Mouse (Mus musculus): ENCODE measurements around the gene Prpsap1. TPM values are rescaled to one million over a fixed set of nuclear protein-coding genes. Genes with fewer than 3 reads are reported as not detected.

Gene Prpsap1
- polyA plus RNA-seq, 1 experiment from 2014 or later, result 183 TPM

DNA sequence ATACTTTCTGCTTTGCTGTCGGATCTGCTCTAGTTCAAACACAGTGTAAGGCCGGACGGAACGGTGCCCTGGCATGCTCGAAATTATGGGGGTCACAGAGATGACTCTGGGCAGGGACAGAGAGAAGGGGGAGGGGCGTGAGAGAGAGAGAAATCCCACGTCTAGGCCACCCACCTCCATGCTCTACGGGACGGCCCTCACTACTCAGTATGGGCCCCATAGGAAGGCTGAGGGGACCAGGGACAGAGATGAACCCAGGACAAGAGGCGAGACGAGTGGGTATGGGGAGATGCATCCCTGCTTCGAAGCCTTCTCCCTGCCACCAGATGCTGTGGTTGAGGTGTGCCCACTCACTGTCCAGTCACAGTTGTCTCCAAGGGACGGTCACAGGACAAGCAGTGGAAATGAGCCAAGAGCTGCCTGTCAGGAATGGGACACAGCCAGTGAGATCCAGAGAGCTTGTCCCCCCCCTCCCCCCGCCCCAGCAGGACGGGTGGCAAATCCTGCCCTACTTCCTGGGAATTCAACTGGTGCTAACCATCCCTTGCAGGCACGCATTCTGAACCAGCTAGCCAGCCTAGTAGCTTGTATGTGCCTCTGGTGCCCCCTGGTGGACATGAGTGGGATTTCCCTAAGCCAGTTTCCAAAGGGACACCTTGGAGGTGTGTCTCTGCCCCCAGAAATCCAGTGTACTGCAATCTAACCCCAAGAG, 48.2 kb downstream of the Prpsap1 start:
- peak; percentile 99 for DNase-seq (ENCODE audit: low spot score, missing footprints)
- Histone ChIP-seq H3K4me2 (no peak overlapping the region), H3K9me3 (ENCODE audit: control insufficient read depth, low read length) (no peaks in the 10 kb centered on the region; the same call in 1 of the 2 replicates), H3K27ac (ENCODE audit: low read depth, low read length) (no peak overlapping the region), H3K4me1 (ENCODE audit: control insufficient read depth, insufficient read depth, low read length) (no peaks in the 10 kb centered on the region), H3K4me3 (ENCODE audit: low read depth, low read length) (no peak overlapping the region), H3K27me3 (ENCODE audit: control insufficient read depth, insufficient read depth, low read length) (peaks cover 5% of the 10 kb centered on the region; the same call in 1 of the 2 replicates), H3K36me3 (ENCODE audit: control insufficient read depth, insufficient read depth, low read length) (no peaks in the 10 kb centered on the region), H3K9ac (ENCODE audit: low read length) (no peak overlapping the region)
- ATAC-seq (ENCODE audit: low FRiP score), result peak; percentile 68; the same call in 1 of the 2 replicates
- 31% methylated on average over 16 of the region's 16 CpGs for WGBS

DNA sequence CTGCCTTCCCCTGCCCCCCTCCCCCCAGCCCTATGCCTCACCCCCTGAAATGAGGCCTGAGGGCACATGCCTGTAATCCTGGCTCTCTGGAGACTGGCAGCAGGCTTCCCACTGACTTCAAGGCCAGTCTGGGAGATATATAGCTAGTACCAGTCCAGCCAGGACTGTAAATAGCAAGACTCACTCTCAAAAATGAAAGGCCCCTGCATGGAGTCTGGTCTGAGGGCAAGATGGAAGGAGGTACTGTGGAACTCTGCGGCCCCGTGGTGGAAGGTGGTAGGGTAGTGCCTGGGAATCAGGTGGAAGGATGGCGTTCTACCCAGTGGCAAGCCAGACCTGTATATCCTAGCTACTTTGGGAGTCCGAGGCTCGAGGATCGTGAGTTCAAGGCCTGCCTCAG, 50.1 kb downstream of the Prpsap1 start:
- no peak for ATAC-seq (ENCODE audit: low FRiP score)
- H3K4me2 ChIP-seq, result no peak overlapping the region
- DNase-seq (ENCODE audit: low spot score, missing footprints), result peak; percentile 69
- H3K27ac ChIP-seq (ENCODE audit: low read depth, low read length), result no peak overlapping the region
- H3K9me3 ChIP-seq (ENCODE audit: control insufficient read depth, low read length), result no peaks in the 10 kb centered on the region
- no peaks in the 10 kb centered on the region for H3K4me1 ChIP-seq (ENCODE audit: control insufficient read depth, insufficient read depth, low read length)
- no peak overlapping the region for H3K9ac ChIP-seq (ENCODE audit: low read length)
- H3K4me3 ChIP-seq (ENCODE audit: low read depth, low read length), result no peak overlapping the region
- peaks cover 4% of the 10 kb centered on the region; the same call in 1 of the 2 replicates for H3K36me3 ChIP-seq (ENCODE audit: control insufficient read depth, insufficient read depth, low read length)
- peaks cover 5% of the 10 kb centered on the region; the same call in 1 of the 2 replicates for H3K27me3 ChIP-seq (ENCODE audit: control insufficient read depth, insufficient read depth, low read length)
- 89% methylated on average over 6 of the region's 6 CpGs for WGBS

DNA sequence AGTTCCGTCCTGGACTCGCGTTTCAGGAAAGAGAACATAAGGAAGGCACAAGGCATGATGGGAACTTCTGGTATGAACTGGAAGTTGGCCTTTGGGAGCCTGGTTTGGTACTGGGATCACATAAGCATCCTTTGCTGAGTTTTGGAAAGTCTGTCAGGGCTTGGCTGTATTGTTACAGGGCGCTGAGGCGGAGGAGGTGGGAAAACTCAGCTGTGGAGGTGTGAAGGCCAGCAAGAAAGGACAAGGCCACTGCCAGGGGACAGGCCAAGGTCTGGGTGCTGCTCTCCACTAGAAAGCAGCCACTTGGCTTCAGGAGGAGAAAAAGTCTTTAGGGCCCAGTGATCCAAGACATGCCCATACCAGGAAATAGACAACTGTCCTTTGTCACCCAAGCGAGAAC, 50.7 kb downstream of the Prpsap1 start:
- no peaks in the 10 kb centered on the region for H3K4me1 ChIP-seq (ENCODE audit: control insufficient read depth, insufficient read depth, low read length)
- H3K4me2 ChIP-seq, result no peak overlapping the region
- DNase-seq (ENCODE audit: low spot score, missing footprints) (no peak), ATAC-seq (ENCODE audit: low FRiP score) (no peak)
- H3K27ac ChIP-seq (ENCODE audit: low read depth, low read length), result no peak overlapping the region
- H3K9me3 ChIP-seq (ENCODE audit: control insufficient read depth, low read length), result no peaks in the 10 kb centered on the region
- 87% methylated on average over 6 of the region's 6 CpGs for whole genome bisulfite sequencing
- no peak overlapping the region for H3K4me3 ChIP-seq (ENCODE audit: low read depth, low read length)
- H3K9ac ChIP-seq (ENCODE audit: low read length), result no peak overlapping the region
- peaks cover 5% of the 10 kb centered on the region; the same call in 1 of the 2 replicates for H3K27me3 ChIP-seq (ENCODE audit: control insufficient read depth, insufficient read depth, low read length)
- peaks cover 4% of the 10 kb centered on the region; the same call in 1 of the 2 replicates for H3K36me3 ChIP-seq (ENCODE audit: control insufficient read depth, insufficient read depth, low read length)

DNA sequence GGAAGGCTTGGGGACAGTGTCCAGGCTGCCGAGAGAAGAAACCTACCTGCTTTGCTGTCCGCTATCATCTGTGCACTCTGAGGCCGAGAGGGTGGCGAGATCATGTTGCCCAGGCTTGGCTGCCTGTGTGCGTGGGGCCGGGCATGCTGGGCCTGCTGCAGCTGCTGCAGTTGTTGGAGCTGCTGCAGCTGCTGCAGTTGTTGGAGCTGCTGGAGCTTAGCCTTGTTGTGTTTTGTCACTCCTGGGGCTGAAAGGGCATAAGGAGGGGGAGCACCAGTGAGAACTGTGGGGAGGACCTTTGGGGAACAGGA, 51.2 kb downstream of the Prpsap1 start:
- Histone ChIP-seq H3K9ac (ENCODE audit: low read length) (no peak overlapping the region; the same call in 1 of the 2 replicates), H3K36me3 (ENCODE audit: control insufficient read depth, insufficient read depth, low read length) (peaks cover 4% of the 10 kb centered on the region; the same call in 1 of the 2 replicates), H3K4me2 (no peak overlapping the region), H3K9me3 (ENCODE audit: control insufficient read depth, low read length) (no peaks in the 10 kb centered on the region), H3K4me3 (ENCODE audit: low read depth, low read length) (no peak overlapping the region), H3K4me1 (ENCODE audit: control insufficient read depth, insufficient read depth, low read length) (no peaks in the 10 kb centered on the region), H3K27ac (ENCODE audit: low read depth, low read length) (no peak overlapping the region), H3K27me3 (ENCODE audit: control insufficient read depth, insufficient read depth, low read length) (peaks cover 5% of the 10 kb centered on the region; the same call in 1 of the 2 replicates)
- ATAC-seq (ENCODE audit: low FRiP score) (no peak), DNase-seq (ENCODE audit: low spot score, missing footprints) (no peak)
- WGBS, result 79% methylated on average over 6 of the region's 6 CpGs

DNA sequence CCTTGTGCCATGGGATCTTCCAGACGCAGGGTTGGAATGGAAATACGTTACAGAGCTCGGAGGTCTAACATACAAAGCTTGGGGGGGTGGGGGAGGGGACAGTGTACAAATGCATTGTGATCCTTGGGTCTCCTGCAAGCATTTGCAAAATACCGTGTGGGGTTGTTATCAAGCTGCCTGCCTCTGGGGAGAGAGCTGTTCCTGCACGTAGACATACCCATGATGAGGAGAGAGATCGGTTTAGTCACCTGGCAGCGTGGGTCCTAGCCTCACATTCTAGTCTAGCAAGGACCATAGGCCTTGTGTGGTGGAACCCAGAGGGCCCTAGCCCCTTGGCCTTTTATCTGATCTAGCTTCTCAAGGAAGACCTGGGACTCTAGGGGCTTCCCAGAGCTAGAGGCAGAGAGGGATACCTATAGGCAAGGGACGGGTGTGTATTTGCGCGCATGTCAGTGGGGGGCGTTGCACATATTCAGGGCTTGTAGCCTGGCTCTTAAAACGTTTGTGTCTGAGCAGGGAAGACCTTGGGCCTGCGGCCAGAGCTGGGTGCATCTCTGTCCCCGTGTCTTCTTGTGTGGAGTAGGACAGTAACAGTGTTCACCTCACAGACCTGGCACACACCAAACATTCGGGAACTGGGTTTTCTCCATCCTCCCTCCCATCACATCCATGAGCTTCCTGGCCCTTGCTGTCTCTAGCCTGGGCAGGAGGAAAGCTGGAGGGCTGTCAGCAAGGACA, 51.7 kb downstream of the Prpsap1 start:
- H3K9ac ChIP-seq (ENCODE audit: low read length), result no peak overlapping the region; the same call in 1 of the 2 replicates
- WGBS, result 83% methylated on average over 15 of the region's 15 CpGs
- ATAC-seq (ENCODE audit: low FRiP score), result no peak
- H3K36me3 ChIP-seq (ENCODE audit: control insufficient read depth, insufficient read depth, low read length), result peaks cover 8% of the 10 kb centered on the region; the same call in 1 of the 2 replicates
- H3K4me1 ChIP-seq (ENCODE audit: control insufficient read depth, insufficient read depth, low read length), result no peaks in the 10 kb centered on the region; the same call in 1 of the 2 replicates
- DNase-seq (ENCODE audit: low spot score, missing footprints), result peak; percentile 75
- no peaks in the 10 kb centered on the region for H3K9me3 ChIP-seq (ENCODE audit: control insufficient read depth, low read length)
- H3K4me2 ChIP-seq, result no peak overlapping the region
- peaks cover 5% of the 10 kb centered on the region; the same call in 1 of the 2 replicates for H3K27me3 ChIP-seq (ENCODE audit: control insufficient read depth, insufficient read depth, low read length)
- no peak overlapping the region for H3K27ac ChIP-seq (ENCODE audit: low read depth, low read length)
- no peak overlapping the region for H3K4me3 ChIP-seq (ENCODE audit: low read depth, low read length)

DNA sequence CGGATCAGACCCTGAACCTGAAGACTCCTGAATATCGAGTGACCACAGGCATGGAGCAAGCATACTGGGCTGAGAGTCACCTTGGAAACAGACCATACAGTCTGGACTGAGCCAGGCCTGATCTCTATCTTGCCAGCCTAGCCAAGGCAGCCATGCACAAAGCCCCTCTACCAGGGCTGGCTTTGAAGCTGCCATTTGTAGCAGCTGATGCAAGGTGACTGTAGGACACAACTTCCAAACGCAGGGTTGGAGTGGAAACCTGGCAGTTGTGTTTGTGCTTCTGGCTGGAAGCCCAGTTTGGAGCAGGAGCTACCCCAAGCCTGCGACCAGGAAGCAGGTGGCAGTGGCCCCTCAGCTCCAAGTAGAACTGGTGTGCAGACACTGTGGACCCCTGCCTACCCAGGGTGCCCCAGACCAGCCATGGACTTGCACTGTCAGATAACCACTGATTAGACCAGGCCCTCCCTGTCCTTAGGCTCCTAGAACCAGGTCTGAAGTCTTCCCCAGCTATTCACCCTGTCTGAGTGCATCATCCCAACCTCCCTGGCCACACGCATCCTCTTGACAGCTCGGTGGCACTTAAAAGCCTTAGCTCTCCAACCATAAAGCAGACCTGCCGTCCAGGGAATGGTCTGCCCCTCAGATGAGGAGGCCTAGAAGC, 53.5 kb downstream of the Prpsap1 start:
- no peak overlapping the region for H3K4me3 ChIP-seq (ENCODE audit: low read depth, low read length)
- no peaks in the 10 kb centered on the region for H3K27me3 ChIP-seq (ENCODE audit: control insufficient read depth, insufficient read depth, low read length)
- no peak overlapping the region for H3K9ac ChIP-seq (ENCODE audit: low read length)
- DNase-seq (ENCODE audit: low spot score, missing footprints), result peak; percentile 77
- H3K4me1 ChIP-seq (ENCODE audit: control insufficient read depth, insufficient read depth, low read length), result peaks cover 13% of the 10 kb centered on the region
- H3K36me3 ChIP-seq (ENCODE audit: control insufficient read depth, insufficient read depth, low read length), result peaks cover 11% of the 10 kb centered on the region; the same call in 1 of the 2 replicates
- no peak overlapping the region for H3K27ac ChIP-seq (ENCODE audit: low read depth, low read length)
- no peaks in the 10 kb centered on the region for H3K9me3 ChIP-seq (ENCODE audit: control insufficient read depth, low read length)
- 83% methylated on average over 7 of the region's 7 CpGs for WGBS
- no peak overlapping the region for H3K4me2 ChIP-seq
- no peak for ATAC-seq (ENCODE audit: low FRiP score)

DNA sequence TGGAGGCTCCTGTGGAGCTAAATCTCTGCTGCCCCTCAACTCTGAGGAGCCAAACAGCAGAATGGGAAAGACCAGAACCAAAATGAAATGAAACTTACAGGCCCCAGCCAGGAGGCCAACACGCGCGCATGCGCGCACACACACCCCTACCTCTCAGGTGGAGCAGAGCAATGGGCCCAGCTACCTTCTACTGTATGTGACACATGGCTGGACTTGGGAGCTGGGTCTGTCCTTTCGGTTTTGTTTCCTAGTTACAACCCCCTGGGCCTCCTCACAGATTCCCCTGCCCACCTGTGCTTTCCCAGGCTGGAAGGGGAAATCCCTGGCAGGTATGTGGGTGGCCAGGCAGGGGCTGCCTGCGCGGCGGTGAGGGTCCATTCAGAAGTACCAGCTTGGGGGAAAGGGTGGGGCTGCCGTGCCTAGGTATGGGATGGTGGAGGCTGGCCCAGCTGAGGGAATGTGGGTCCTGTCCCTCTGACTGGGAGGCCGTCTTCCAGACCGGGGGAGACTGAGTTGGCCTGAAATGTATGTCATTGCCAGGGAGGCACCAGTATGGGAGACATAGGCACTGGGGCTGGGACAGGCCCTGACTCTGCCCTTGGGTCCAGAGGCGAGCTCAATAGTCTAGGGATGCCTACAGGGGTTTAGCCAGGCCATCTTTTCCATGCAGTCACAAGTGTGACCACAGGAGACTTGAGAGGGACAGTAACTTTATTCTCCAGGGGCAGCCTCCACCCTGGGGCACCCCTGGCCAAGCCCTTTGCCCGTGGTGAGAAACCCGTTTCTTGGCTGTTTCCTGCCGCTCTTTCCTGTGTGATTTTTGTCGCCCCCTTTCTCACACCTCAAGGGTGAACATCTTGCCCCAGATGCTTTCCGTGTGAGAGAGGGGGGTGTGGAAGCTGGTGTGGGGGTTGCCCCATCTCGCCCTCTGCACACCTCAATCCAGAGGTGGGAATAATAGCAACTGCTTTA, 54.4 kb downstream of the Prpsap1 start:
- peak; percentile 77 for DNase-seq (ENCODE audit: low spot score, missing footprints)
- no peak for ATAC-seq (ENCODE audit: low FRiP score)
- peaks cover 11% of the 10 kb centered on the region; the same call in 1 of the 2 replicates for H3K36me3 ChIP-seq (ENCODE audit: control insufficient read depth, insufficient read depth, low read length)
- no peak overlapping the region for H3K27ac ChIP-seq (ENCODE audit: low read depth, low read length)
- no peak overlapping the region for H3K4me2 ChIP-seq
- H3K27me3 ChIP-seq (ENCODE audit: control insufficient read depth, insufficient read depth, low read length), result no peaks in the 10 kb centered on the region
- H3K9ac ChIP-seq (ENCODE audit: low read length), result no peak overlapping the region
- H3K9me3 ChIP-seq (ENCODE audit: control insufficient read depth, low read length), result no peaks in the 10 kb centered on the region
- H3K4me3 ChIP-seq (ENCODE audit: low read depth, low read length), result no peak overlapping the region
- WGBS, result 89% methylated on average over 19 of the region's 19 CpGs
- peaks cover 17% of the 10 kb centered on the region for H3K4me1 ChIP-seq (ENCODE audit: control insufficient read depth, insufficient read depth, low read length)

DNA sequence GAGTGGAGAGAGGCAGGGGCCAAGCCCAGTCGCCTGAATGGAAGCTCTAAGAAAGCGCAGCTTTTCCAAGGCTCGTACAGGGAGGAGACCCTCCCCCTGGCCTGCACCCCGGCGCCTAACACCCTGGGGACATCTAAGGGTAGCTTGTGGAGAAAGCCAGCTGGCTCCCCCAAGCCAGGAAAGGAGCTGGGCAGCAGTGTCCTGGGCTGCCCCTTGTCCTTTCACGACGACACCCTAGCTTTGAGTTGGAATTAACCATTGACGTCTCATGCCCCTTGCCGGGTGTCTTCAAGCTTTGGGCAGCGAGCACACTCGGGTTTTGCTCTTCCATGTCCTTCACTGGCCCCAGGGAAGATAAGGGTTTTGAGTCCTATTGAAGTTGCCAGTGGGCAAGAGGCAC, 56.5 kb downstream of the Prpsap1 start:
- no peaks in the 10 kb centered on the region for H3K27me3 ChIP-seq (ENCODE audit: control insufficient read depth, insufficient read depth, low read length)
- no peak overlapping the region for H3K4me2 ChIP-seq
- 89% methylated on average over 11 of the region's 11 CpGs for WGBS
- ATAC-seq (ENCODE audit: low FRiP score) (no peak), DNase-seq (ENCODE audit: low spot score, missing footprints) (no peak)
- H3K27ac ChIP-seq (ENCODE audit: low read depth, low read length), result no peak overlapping the region
- no peak overlapping the region for H3K4me3 ChIP-seq (ENCODE audit: low read depth, low read length)
- peaks cover 17% of the 10 kb centered on the region for H3K4me1 ChIP-seq (ENCODE audit: control insufficient read depth, insufficient read depth, low read length)
- peaks cover 11% of the 10 kb centered on the region; the same call in 1 of the 2 replicates for H3K36me3 ChIP-seq (ENCODE audit: control insufficient read depth, insufficient read depth, low read length)
- no peak overlapping the region for H3K9ac ChIP-seq (ENCODE audit: low read length)
- no peaks in the 10 kb centered on the region for H3K9me3 ChIP-seq (ENCODE audit: control insufficient read depth, low read length)

Data from midbrain, embryonic 11.5 days (tissue).